Mouse (Mus musculus): ENCODE data around the gene Rae1. TPM values are rescaled to one million over a fixed set of nuclear protein-coding genes. Genes with fewer than 3 reads are reported as not detected.

The Rae1 gene
- total RNA-seq (2021) = 10 to 100 TPM; 11.4 to 12.8 TPM
- long read RNA-seq, experiment 1, transcript Rae1-201 (12 exons, 1,742 nt) = major isoform, 20 of 29 reads
- long read RNA-seq, experiment 1, partial matches to known transcripts = 2 of 29 reads
- long read RNA-seq, experiment 1, other reads (novel, unspliced or antisense) = 7 of 29 reads
- long read RNA-seq, experiment 2, transcript Rae1-201 (12 exons, 1,742 nt) = major isoform, 22 of 27 reads
- long read RNA-seq, experiment 2, partial matches to known transcripts = 5 of 27 reads
- long read RNA-seq, experiment 2, other reads (novel, unspliced or antisense) = 0 of 27 reads

GRCm38 (mm10) chr2:172999630-173000284, at the start of gene Rae1:
TSS of gene Rae1 (plus strand) at chr2:173000117.
- intact Hi-C loops (cut with DNase I) = loop anchor here (1.0 to 10.0 kb wide), 2 partner anchors 90 to 185 kb away; no protein-coding TSS in a partner anchor
- peak; percentile 98 to 99 for DNase-seq

GRCm38 (mm10) chr2:172950119-172950676, 49.7 kb upstream of the Rae1 start:
- intact Hi-C loops (cut with DNase I) = no loop called here
- no peak for DNase-seq

- intact Hi-C loops (cut with DNase I) = no loop called here
- no peak for DNase-seq
Measured at GRCm38 (mm10) chr2:172950722-172951121, 49.2 kb upstream of the Rae1 start.

GRCm38 (mm10) chr2:172951976-172952375, 47.9 kb upstream of the Rae1 start:
- DNase-seq = no peak
- intact Hi-C loops (cut with DNase I) = no loop called here

GRCm38 (mm10) chr2:172958579-172958978, 41.3 kb upstream of the Rae1 start:
- intact Hi-C loops (cut with DNase I) = no loop called here
- DNase-seq = no peak

GRCm38 (mm10) chr2:172959006-172959768, 40.7 kb upstream of the Rae1 start:
- no peak for DNase-seq
- intact Hi-C loops (cut with DNase I) = no loop called here

GRCm38 (mm10) chr2:172960350-172960749, 39.6 kb upstream of the Rae1 start:
- DNase-seq = no peak
- intact Hi-C loops (cut with DNase I) = no loop called here

GRCm38 (mm10) chr2:172961211-172961610, 38.7 kb upstream of the Rae1 start:
- DNase-seq = no peak

GRCm38 (mm10) chr2:172965249-172965648, 34.7 kb upstream of the Rae1 start:
- DNase-seq = no peak

More at GRCm38 (mm10) chr2:172961211-172961610, 38.7 kb upstream of the Rae1 start:
- intact Hi-C loops (cut with DNase I) = no loop called here

GRCm38 (mm10) chr2:172966480-172966879, 33.4 kb upstream of the Rae1 start:
- intact Hi-C loops (cut with DNase I) = no loop called here
- no peak for DNase-seq

More at GRCm38 (mm10) chr2:172965249-172965648, 34.7 kb upstream of the Rae1 start:
- intact Hi-C loops (cut with DNase I) = no loop called here

GRCm38 (mm10) chr2:172971865-172972264, 28.1 kb upstream of the Rae1 start:
- no peak for DNase-seq
- intact Hi-C loops (cut with DNase I) = no loop called here

- intact Hi-C loops (cut with DNase I) = no loop called here
- peak; percentile 23 to 26 for DNase-seq
Measured at GRCm38 (mm10) chr2:172973806-172974565, 25.9 kb upstream of the Rae1 start.

- intact Hi-C loops (cut with DNase I) = no loop called here
- peak in 1 of 2 experiments; percentile 24 for DNase-seq
Measured at GRCm38 (mm10) chr2:172974701-172975100, 25.2 kb upstream of the Rae1 start.

- no peak for DNase-seq
- intact Hi-C loops (cut with DNase I) = no loop called here
Measured at GRCm38 (mm10) chr2:172975159-172975558, 24.8 kb upstream of the Rae1 start.

- intact Hi-C loops (cut with DNase I) = no loop called here
- DNase-seq = no peak
Measured at GRCm38 (mm10) chr2:172976661-172977238, 23.2 kb upstream of the Rae1 start.

- no peak for DNase-seq
- intact Hi-C loops (cut with DNase I) = no loop called here
Measured at GRCm38 (mm10) chr2:172977409-172978130, 22.3 kb upstream of the Rae1 start, which contains the start of gene Spo11. TSS of gene Spo11 (plus strand) at chr2:172977700.

GRCm38 (mm10) chr2:172978131-172978633, 21.7 kb upstream of the Rae1 start:
- no peak for DNase-seq
- intact Hi-C loops (cut with DNase I) = no loop called here

GRCm38 (mm10) chr2:172979666-172980345, 20.1 kb upstream of the Rae1 start:
- no peak for DNase-seq
- intact Hi-C loops (cut with DNase I) = no loop called here
